In genomic region chr8:106941806-106942205, GRCm38 (mm10) we compare ENCODE assay signal across 15 mouse cellular contexts.
"Had no signal": no experiment of that assay in that cellular context is flagged by ENCODE, and none has a peak within 500 bp of the region (broad histone marks: within the 10 kb centered on the region; RNA-seq: fewer than 3 reads in every experiment).

No protein-coding gene starts in this region.

- ATAC-seq: liver, embryonic 12.5 days; midbrain, embryonic 16.5 days had no signal

- H3K27me3 ChIP-seq: limb, embryonic 12.5 days; lung, embryonic 15.5 days had no signal

- H3K36me3 ChIP-seq: liver, embryonic 12.5 days; lung, embryonic 15.5 days; midbrain, embryonic 12.5 days had no signal

- DNase-seq: kidney, adult 8-10 months; kidney, postnatal 36 days; layer of hippocampus, adult 9-11 months; layer of hippocampus, postnatal 36 days; lung, postnatal 14 days; right cerebral cortex, adult 18-20 months; right cerebral cortex, postnatal 25 days; thymus, postnatal 4 days had no signal

- H3K9ac ChIP-seq: limb, embryonic 12.5 days; liver, embryonic 12.5 days; lung, embryonic 15.5 days; midbrain, embryonic 12.5 days had no signal

- H3K4me3 ChIP-seq: limb, embryonic 12.5 days; liver, embryonic 12.5 days; lung, embryonic 15.5 days; midbrain, embryonic 12.5 days had no signal

- H3K4me2 ChIP-seq: limb, embryonic 12.5 days; liver, embryonic 12.5 days; lung, embryonic 15.5 days; midbrain, embryonic 12.5 days had no signal

- H3K27ac ChIP-seq: kidney, postnatal 0 days; limb, embryonic 12.5 days; liver, embryonic 12.5 days; lung, embryonic 15.5 days; midbrain, embryonic 12.5 days; stomach, postnatal 0 days had no signal

- H3K9me3 ChIP-seq: limb, embryonic 12.5 days; liver, embryonic 12.5 days; lung, embryonic 15.5 days; midbrain, embryonic 12.5 days had no signal
